Mouse (Mus musculus): ENCODE data around the gene Glt8d1. TPM values are rescaled to one million over a fixed set of nuclear protein-coding genes. Genes with fewer than 3 reads are reported as not detected.

Gene Glt8d1
- total and polyA plus RNA-seq, 3 experiments: 11.1 to 22.5 (median 13.8) TPM

DNA sequence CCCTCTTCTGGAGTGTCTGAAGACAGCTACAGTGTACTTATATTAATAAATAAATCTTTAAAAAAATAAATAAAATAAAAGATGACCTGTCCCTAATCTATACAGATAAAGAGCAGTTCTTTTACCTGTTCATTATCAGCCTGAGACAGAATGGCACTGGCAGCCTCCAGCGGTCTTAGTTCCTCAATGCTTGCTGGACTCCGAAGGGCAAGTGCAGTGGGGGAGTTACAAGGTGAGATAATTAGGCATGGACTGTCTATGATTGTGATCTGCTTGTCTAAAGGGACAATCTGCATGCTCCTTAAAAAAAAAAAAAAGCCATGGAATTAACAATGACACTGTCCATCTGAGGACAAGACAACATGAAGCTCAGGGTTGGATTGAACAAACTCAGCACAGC lies 12.7 kb downstream of the Glt8d1 start:
- H3K9me3 ChIP-seq (replicated peaks; ENCODE audit: low read length): no peaks in the 10 kb centered on the region
- no peak for DNase-seq (ENCODE audit: extremely low read depth)
- H3K9ac ChIP-seq (ENCODE audit: insufficient read depth, low read depth): no peak overlapping the region
- in situ Hi-C loops (cut with MboI; ENCODE audit: low pct_ligation_motif_present, low pct_unique_long_range_greater_than_20kb, low sequenced_read_pairs): no loop called here
- H3K27ac ChIP-seq (ENCODE audit: insufficient read depth, low read depth): no peak overlapping the region
- H3K27me3 ChIP-seq (replicated peaks): no peaks in the 10 kb centered on the region
- peaks cover 7 to 33% of the 10 kb centered on the region in 2 experiments for H3K4me1 ChIP-seq (ENCODE audit: control insufficient read depth in 1 of 2, insufficient read depth in 2 of 2)
- no peak overlapping the region for H3K4me2 ChIP-seq (ENCODE audit: insufficient read depth, low read depth, poor library complexity, severe bottlenecking)
- TF ChIP-seq EP300 (IDR thresholded peaks at IDR 0.05; ENCODE audit: low read length) (no peak), MAX (IDR thresholded peaks at IDR 0.05; ENCODE audit: low read length) (no peak), POLR2AphosphoS2 (IDR thresholded peaks at IDR 0.05; ENCODE audit: low read depth, low read length) (no peak), IRF4 (IDR thresholded peaks at IDR 0.05; ENCODE audit: low read depth, low read length) (no peak), CHD1 (IDR thresholded peaks at IDR 0.05; ENCODE audit: low read depth, low read length) (no peak), NELFE (IDR thresholded peaks at IDR 0.05; ENCODE audit: low read depth, low read length) (no peak), MAFK (IDR thresholded peaks at IDR 0.05; ENCODE audit: insufficient replicate concordance, low read length) (no peak), MEF2A (IDR thresholded peaks at IDR 0.05; ENCODE audit: borderline replicate concordance, low read depth, low read length) (no peak), E2F4 (IDR thresholded peaks at IDR 0.05; ENCODE audit: insufficient replicate concordance, low read depth, low read length) (no peak), JUN (IDR thresholded peaks at IDR 0.05; ENCODE audit: insufficient read depth, low read depth, low read length) (no peak), USF1 (IDR thresholded peaks at IDR 0.05; ENCODE audit: low read depth, low read length) (no peak), HCFC1 (IDR thresholded peaks at IDR 0.05; ENCODE audit: low read depth, low read length) (no peak), USF2 (conservative IDR thresholded peaks at IDR 0.05; ENCODE audit: low read depth, low read length) (no peak)
- peaks cover 65 to 82% of the 10 kb centered on the region in 2 experiments for H3K36me3 ChIP-seq (replicated peaks in 1 of 2; ENCODE audit: control insufficient read depth in 1 of 2, insufficient read depth in 1 of 2, low read length in 1 of 2)
- H3K4me3 ChIP-seq (replicated peaks in 1 of 3; ENCODE audit: low read depth in 2 of 3, low read length in 2 of 3, poor library complexity in 1 of 3): no peak overlapping the region
- dilution Hi-C loops (cut with MboI; ENCODE audit: extremely low pct_ligation_motif_present, extremely low pct_unique_long_range_greater_than_20kb, low sequenced_read_pairs): no loop called here
- peaks cover 42% of the 10 kb centered on the region for H3K79me2 ChIP-seq (replicated peaks; ENCODE audit: control insufficient read depth, extremely low read depth, insufficient read depth, poor library complexity, severe bottlenecking)

DNA sequence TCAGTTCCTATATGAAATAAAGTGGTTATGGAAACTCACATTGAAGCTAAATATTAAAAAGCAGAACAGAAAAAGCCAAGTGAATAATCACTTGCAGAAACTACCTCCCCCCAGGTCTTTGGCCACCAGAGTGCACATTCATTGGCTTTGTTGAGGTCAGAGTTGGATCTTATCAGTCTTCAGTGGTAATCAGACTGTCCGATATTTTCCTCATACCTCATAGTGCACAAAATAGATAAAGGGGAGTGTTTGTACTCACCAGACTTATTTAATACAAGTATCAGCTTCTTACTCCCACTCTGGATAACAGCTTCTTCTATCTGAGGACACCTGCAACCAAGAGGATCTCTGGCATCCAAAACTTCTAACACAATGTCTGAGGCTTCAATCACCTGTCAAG lies 14.9 kb downstream of the Glt8d1 start:
- Histone ChIP-seq H3K9me3 (replicated peaks; ENCODE audit: low read length) (no peaks in the 10 kb centered on the region), H3K4me1 (ENCODE audit: control insufficient read depth in 1 of 2, insufficient read depth in 2 of 2) (peaks cover 9 to 41% of the 10 kb centered on the region in 2 experiments), H3K4me2 (ENCODE audit: insufficient read depth, low read depth, poor library complexity, severe bottlenecking) (peak overlapping the region; percentile 41), H3K27me3 (replicated peaks) (no peaks in the 10 kb centered on the region), H3K79me2 (replicated peaks; ENCODE audit: control insufficient read depth, extremely low read depth, insufficient read depth, poor library complexity, severe bottlenecking) (peaks cover 52% of the 10 kb centered on the region), H3K27ac (ENCODE audit: insufficient read depth, low read depth) (no peak overlapping the region), H3K4me3 (replicated peaks in 1 of 3; ENCODE audit: low read depth in 2 of 3, low read length in 2 of 3, poor library complexity in 1 of 3) (peak overlapping the region in 1 of 3 experiments; percentile 96), H3K36me3 (replicated peaks in 1 of 2; ENCODE audit: control insufficient read depth in 1 of 2, insufficient read depth in 1 of 2, low read length in 1 of 2) (peaks cover 53 to 67% of the 10 kb centered on the region in 2 experiments), H3K9ac (ENCODE audit: insufficient read depth, low read depth) (0 out of 2 replicates have a peak overlapping the region, but pooled peaks have one; percentile 98)
- no peak for DNase-seq (ENCODE audit: extremely low read depth)
- no peak for TF ChIP-seq SIN3A (IDR thresholded peaks at IDR 0.05; ENCODE audit: low read length)
- TF ChIP-seq POLR2AphosphoS2 (IDR thresholded peaks at IDR 0.05; ENCODE audit: low read depth, low read length): no peak
- no peak for TF ChIP-seq E2F4 (IDR thresholded peaks at IDR 0.05; ENCODE audit: insufficient replicate concordance, low read depth, low read length)
- TF ChIP-seq MAFK (IDR thresholded peaks at IDR 0.05; ENCODE audit: insufficient replicate concordance, low read length): no peak
- no peak for TF ChIP-seq MYC (IDR thresholded peaks at IDR 0.05; ENCODE audit: low read depth, low read length)
- no peak for TF ChIP-seq IRF4 (IDR thresholded peaks at IDR 0.05; ENCODE audit: low read depth, low read length)
- TF ChIP-seq SMC3 (IDR thresholded peaks at IDR 0.05; ENCODE audit: low read depth, low read length): no peak
- dilution Hi-C loops (cut with MboI; ENCODE audit: extremely low pct_ligation_motif_present, extremely low pct_unique_long_range_greater_than_20kb, low sequenced_read_pairs): no loop called here
- in situ Hi-C loops (cut with MboI; ENCODE audit: low pct_ligation_motif_present, low pct_unique_long_range_greater_than_20kb, low sequenced_read_pairs): no loop called here

Measured in CH12.LX (cell line).